Mouse (Mus musculus) CH12.LX (cell line): ENCODE data around the gene Adtrp. TPM values are rescaled to one million over a fixed set of nuclear protein-coding genes. Genes with fewer than 3 reads are reported as not detected.

ENCODE experiments used
- DNase-seq: peaks from one replicate; pipeline ENCODE4 v3.0.0-alpha.2; 2013; ENCODE audit errors: extremely low read depth
- H3K27ac ChIP-seq: 2 replicates; pipeline ENCODE4 v1.5.1; 2012; ENCODE audit warnings: low read depth, mild to moderate bottlenecking, control low read depth, moderate library complexity; ENCODE audit not compliant: insufficient read depth
- H3K27me3 ChIP-seq: replicated peaks from 2 replicates; pipeline ENCODE3; 2012; ENCODE audit warnings: inconsistent platforms
- H3K36me3 ChIP-seq, 2 experiments: replicated peaks in 1 of 2; 2 replicates each; pipeline versions ENCODE3 to v1.6.1; 2012; ENCODE audit warnings: inconsistent platforms in 1 of 2, low read length in 1 of 2, mild to moderate bottlenecking in 1 of 2, mixed read lengths in 1 of 2, moderate library complexity in 1 of 2; ENCODE audit not compliant: control insufficient read depth in 1 of 2, insufficient read depth in 1 of 2
- H3K4me1 ChIP-seq, 2 experiments: 2 replicates each; pipeline ENCODE4 v1.6.1; 2012; ENCODE audit warnings: inconsistent platforms in 1 of 2, moderate library complexity in 1 of 2; ENCODE audit not compliant: insufficient read depth in 2 of 2, control insufficient read depth in 1 of 2
- H3K4me2 ChIP-seq: 2 replicates; pipeline ENCODE4 v1.6.1; 2012; ENCODE audit warnings: low read depth, mild to moderate bottlenecking, control low read depth; ENCODE audit not compliant: poor library complexity, insufficient read depth, severe bottlenecking
- H3K4me3 ChIP-seq, 3 experiments: fragments of 150-350 bp in 1 of 3; sonication (generic) in 1 of 3; replicated peaks in 1 of 3; 2 replicates each; pipeline versions ENCODE3 to v1.5.1; 2011 to 2012; ENCODE audit warnings: low read depth in 2 of 3, low read length in 2 of 3, mild to moderate bottlenecking in 2 of 3, moderate library complexity in 2 of 3, control low read depth in 1 of 3, improper control_type of control experiment in 1 of 3, inconsistent platforms in 1 of 3, mixed read lengths in 1 of 3; ENCODE audit not compliant: poor library complexity in 1 of 3
- H3K79me2 ChIP-seq: replicated peaks from 2 replicates; pipeline ENCODE4 v1.6.1; 2012; ENCODE audit warnings: mild to moderate bottlenecking, moderate library complexity; ENCODE audit not compliant: control insufficient read depth, poor library complexity, insufficient read depth, severe bottlenecking; ENCODE audit errors: extremely low read depth
- H3K9ac ChIP-seq: 2 replicates; pipeline ENCODE4 v1.6.1; 2012; ENCODE audit warnings: low read depth, mild to moderate bottlenecking, control low read depth, moderate library complexity; ENCODE audit not compliant: insufficient read depth
- H3K9me3 ChIP-seq: replicated peaks from 2 replicates; pipeline ENCODE3; 2012; ENCODE audit warnings: low read length, inconsistent platforms, mixed read lengths
- BHLHE40 ChIP-seq: IDR thresholded peaks from 2 replicates; pipeline ENCODE4 v1.6.1; 2011; ENCODE audit warnings: mild to moderate bottlenecking, low read depth, low read length, improper control_type of control experiment
- CHD1 ChIP-seq: IDR thresholded peaks from 2 replicates; pipeline ENCODE4 v1.6.1; 2012; ENCODE audit warnings: low read depth, low read length, improper control_type of control experiment, inconsistent platforms
- ELF1 ChIP-seq: IDR thresholded peaks from 2 replicates; pipeline ENCODE4 v1.6.1; 2014; ENCODE audit warnings: low read depth, mild to moderate bottlenecking, inconsistent platforms, low read length, improper control_type of control experiment
- EP300 ChIP-seq: IDR thresholded peaks from 2 replicates; pipeline ENCODE4 v1.6.1; 2011; ENCODE audit warnings: low read length, improper control_type of control experiment
- ETS1 ChIP-seq: conservative IDR thresholded peaks from 2 replicates; pipeline ENCODE4 v1.6.1; 2012; ENCODE audit warnings: low read depth, mild to moderate bottlenecking, inconsistent platforms, low read length, improper control_type of control experiment, moderate library complexity
- GABPA ChIP-seq: IDR thresholded peaks from 2 replicates; pipeline ENCODE4 v1.6.1; 2012; ENCODE audit warnings: low read depth, low read length, improper control_type of control experiment, inconsistent platforms; ENCODE audit not compliant: insufficient replicate concordance
- HCFC1 ChIP-seq: IDR thresholded peaks from 2 replicates; pipeline ENCODE4 v1.6.1; 2012; ENCODE audit warnings: low read depth, mild to moderate bottlenecking, inconsistent platforms, low read length, improper control_type of control experiment
- IRF4 ChIP-seq: IDR thresholded peaks from 2 replicates; pipeline ENCODE4 v1.6.1; 2014; ENCODE audit warnings: low read depth, mild to moderate bottlenecking, inconsistent platforms, low read length, improper control_type of control experiment
- KAT2A ChIP-seq: IDR thresholded peaks from 2 replicates; pipeline ENCODE4 v1.6.1; 2012; ENCODE audit warnings: low read length, improper control_type of control experiment, inconsistent platforms; ENCODE audit not compliant: insufficient replicate concordance
- MAFK ChIP-seq: IDR thresholded peaks from 2 replicates; pipeline ENCODE4 v1.6.1; 2011; ENCODE audit warnings: low read length, improper control_type of control experiment; ENCODE audit not compliant: insufficient replicate concordance
- MAX ChIP-seq: IDR thresholded peaks from 2 replicates; pipeline ENCODE4 v1.6.1; 2011; ENCODE audit warnings: low read length, improper control_type of control experiment
- MAZ ChIP-seq: IDR thresholded peaks from 2 replicates; pipeline ENCODE4 v1.6.1; 2012; ENCODE audit warnings: low read depth, mild to moderate bottlenecking, inconsistent platforms, low read length, improper control_type of control experiment, moderate library complexity
- MYC ChIP-seq: IDR thresholded peaks from 2 replicates; pipeline ENCODE4 v1.6.1; 2011; ENCODE audit warnings: low read depth, mild to moderate bottlenecking, improper control_type of control experiment, low read length
- NELFE ChIP-seq: IDR thresholded peaks from 2 replicates; pipeline ENCODE4 v1.6.1; 2011; ENCODE audit warnings: low read depth, low read length, improper control_type of control experiment
- POLR2A ChIP-seq: IDR thresholded peaks from 2 replicates; pipeline ENCODE4 v1.6.1; 2011; ENCODE audit warnings: low read depth, mild to moderate bottlenecking, improper control_type of control experiment, low read length
- POLR2AphosphoS2 ChIP-seq: IDR thresholded peaks from 2 replicates; pipeline ENCODE4 v1.6.1; 2011; ENCODE audit warnings: low read depth, low read length, improper control_type of control experiment
- RCOR1 ChIP-seq: conservative IDR thresholded peaks from 2 replicates; pipeline ENCODE4 v1.6.1; 2012; ENCODE audit warnings: low read depth, mild to moderate bottlenecking, inconsistent platforms, low read length, improper control_type of control experiment
- SMC3 ChIP-seq: IDR thresholded peaks from 2 replicates; pipeline ENCODE4 v1.6.1; 2011; ENCODE audit warnings: low read depth, low read length, improper control_type of control experiment
- TCF12 ChIP-seq: IDR thresholded peaks from 2 replicates; pipeline ENCODE4 v1.6.1; 2014; ENCODE audit warnings: low read depth, mild to moderate bottlenecking, inconsistent platforms, low read length, improper control_type of control experiment
- UBTF ChIP-seq: IDR thresholded peaks from 2 replicates; pipeline ENCODE4 v1.6.1; 2012; ENCODE audit warnings: low read depth, mild to moderate bottlenecking, inconsistent platforms, low read length, improper control_type of control experiment, moderate library complexity
- USF2 ChIP-seq: conservative IDR thresholded peaks from 2 replicates; pipeline ENCODE4 v1.6.1; 2011; ENCODE audit warnings: low read depth, low read length, improper control_type of control experiment
- ZKSCAN1 ChIP-seq: IDR thresholded peaks from 2 replicates; pipeline ENCODE4 v1.6.1; 2012; ENCODE audit warnings: low read depth, inconsistent platforms, low read length, improper control_type of control experiment, borderline replicate concordance
- ZMIZ1 ChIP-seq: IDR thresholded peaks from 2 replicates; pipeline ENCODE4 v1.6.1; 2012; ENCODE audit warnings: low read depth, mild to moderate bottlenecking, inconsistent platforms, low read length, improper control_type of control experiment
- ZNF384 ChIP-seq: IDR thresholded peaks from 2 replicates; pipeline ENCODE4 v1.6.1; 2012; ENCODE audit warnings: low read depth, low read length, improper control_type of control experiment, inconsistent platforms
- dilution Hi-C: fragments of 300-500 bp; cut with MboI; formaldehyde crosslinking; loops from 2 replicates; pipeline ENCODE4 v1.14.3; 2020; ENCODE audit warnings: low sequenced_read_pairs; ENCODE audit not compliant: extremely low pct_unique_long_range_greater_than_20kb, extremely low pct_ligation_motif_present
- in situ Hi-C: fragments of 300-500 bp; cut with MboI; formaldehyde crosslinking; loops from 3 replicates; pipeline ENCODE4 v1.14.3; 2019; ENCODE audit warnings: low sequenced_read_pairs, low pct_ligation_motif_present, low pct_unique_long_range_greater_than_20kb, mixed read lengths
- polyA plus RNA-seq: library from polyadenylated mRNA; unstranded; fragments of >175 nt; gene quantifications from 2 replicates; pipeline ENCODE4 v1.2.1, GENCODE M21; 2012; ENCODE audit warnings: low read depth; ENCODE audit not compliant: insufficient read length
- total RNA-seq, 2 experiments: library from RNA; depleted of rRNA; stranded (reverse); fragments of 300-350 nt in 1 of 2; fragments of >200 nt in 1 of 2; gene quantifications; 2 replicates each; pipeline ENCODE4 v1.2.3; 2012 to 2014

Adtrp gene
- total and polyA plus RNA-seq, 3 experiments = 4.2 to 37.1 (median 7.2) TPM

GRCm38 (mm10) chr13:41845013-41845412 lies 2.5 kb downstream of the Adtrp start:
- H3K4me2 ChIP-seq = peak overlapping the region; percentile 37; the same call in 1 of the 2 replicates
- in situ Hi-C loops = no loop called here
- no peak overlapping the region for H3K27ac ChIP-seq
- H3K79me2 ChIP-seq = peaks cover 10% of the 10 kb centered on the region
- no peak for DNase-seq
- H3K4me1 ChIP-seq = peaks cover 12 to 29% of the 10 kb centered on the region in 2 experiments; a peak in 3 of 4 replicates
- dilution Hi-C loops = no loop called here
- no peak overlapping the region for H3K4me3 ChIP-seq
- no peaks in the 10 kb centered on the region for H3K9me3 ChIP-seq
- H3K9ac ChIP-seq = no peak overlapping the region; the same call in 1 of the 2 replicates
- no peak for TF ChIP-seq ELF1
- TF ChIP-seq UBTF = no peak
- TF ChIP-seq CHD1 = no peak
- TF ChIP-seq IRF4 = no peak
- TF ChIP-seq HCFC1 = no peak
- no peak for TF ChIP-seq POLR2AphosphoS2
- no peak for TF ChIP-seq ZMIZ1
- TF ChIP-seq BHLHE40 = no peak
- no peak for TF ChIP-seq POLR2A
- no peaks in the 10 kb centered on the region for H3K27me3 ChIP-seq
- no peaks in the 10 kb centered on the region for H3K36me3 ChIP-seq

GRCm38 (mm10) chr13:41844071-41844470 lies 3.4 kb downstream of the Adtrp start:
- H3K27ac ChIP-seq = no peak overlapping the region
- peaks cover 7 to 22% of the 10 kb centered on the region in 2 experiments; a peak in 3 of 4 replicates for H3K4me1 ChIP-seq
- TF ChIP-seq HCFC1 = no peak
- no peak for TF ChIP-seq IRF4
- no peak for TF ChIP-seq BHLHE40
- no peak for TF ChIP-seq ETS1
- TF ChIP-seq GABPA = no peak
- no peak for TF ChIP-seq MAZ
- no peaks in the 10 kb centered on the region for H3K27me3 ChIP-seq
- in situ Hi-C loops = no loop called here
- H3K79me2 ChIP-seq = peaks cover 10% of the 10 kb centered on the region
- H3K9me3 ChIP-seq = no peaks in the 10 kb centered on the region
- H3K36me3 ChIP-seq = no peaks in the 10 kb centered on the region
- no peak overlapping the region; the same call in 1 of the 2 replicates for H3K9ac ChIP-seq
- no peak overlapping the region for H3K4me2 ChIP-seq
- dilution Hi-C loops = no loop called here
- no peak for DNase-seq
- no peak overlapping the region for H3K4me3 ChIP-seq

- Histone ChIP-seq H3K79me2 (no peaks in the 10 kb centered on the region), H3K4me2 (no peak overlapping the region; the same call in 1 of the 2 replicates), H3K9ac (no peak overlapping the region), H3K27me3 (no peaks in the 10 kb centered on the region), H3K4me3 (no peak overlapping the region), H3K9me3 (no peaks in the 10 kb centered on the region), H3K4me1 (peaks cover 17 to 26% of the 10 kb centered on the region in 2 experiments; a peak in 3 of 4 replicates), H3K36me3 (no peaks in the 10 kb centered on the region), H3K27ac (no peak overlapping the region)
- dilution Hi-C loops (no loop called here), in situ Hi-C loops (no loop called here)
- DNase-seq = peak; percentile 50
- TF ChIP-seq ZKSCAN1 (no peak), RCOR1 (no peak), KAT2A (no peak), EP300 (peak; percentile 35; the same call in 1 of the 2 replicates), POLR2AphosphoS2 (no peak), SMC3 (no peak), USF2 (peak; percentile 33; the same call in 1 of the 2 replicates), MAZ (no peak), IRF4 (0 out of 2 replicates have a peak, but pooled peaks have one; percentile 13), NELFE (no peak), ZMIZ1 (no peak), ZNF384 (peak; percentile 41), MYC (0 out of 2 replicates have a peak, but pooled peaks have one; percentile 22), TCF12 (0 out of 2 replicates have a peak, but pooled peaks have one; percentile 14), MAX (peak; percentile 73; the same call in 1 of the 2 replicates), MAFK (peak; percentile 46; the same call in 1 of the 2 replicates), ELF1 (0 out of 2 replicates have a peak, but pooled peaks have one; percentile 13)
Measured at GRCm38 (mm10) chr13:41833614-41834139, 13.8 kb downstream of the Adtrp start.
